In genomic region chr4:57073843-57074242, GRCm38 (mm10) we compare ENCODE assay signal across 27 mouse cellular contexts.
DNase-seq lines count a peak whose midpoint lies in the region; ATAC-seq lines count a peak whose summit lies in the region.
"Had no signal": no experiment of that assay in that cellular context is flagged by ENCODE, and none has a peak within 500 bp of the region (broad histone marks: within the 10 kb centered on the region; RNA-seq: fewer than 3 reads in every experiment).

No protein-coding gene starts in this region.

- intact Hi-C loops in heart, postnatal 14 days (cut with DNase I): no loop called here

- no peak overlapping the region for H3K9ac ChIP-seq in hindbrain, embryonic 15.5 days
- H3K9ac ChIP-seq in hindbrain, embryonic 16.5 days (ENCODE audit: low read depth, low read length): no peak overlapping the region
- H3K9ac ChIP-seq in kidney, embryonic 15.5 days: no peak overlapping the region
- H3K9ac ChIP-seq: forebrain, embryonic 12.5 days; forebrain, postnatal 0 days; heart, embryonic 13.5 days; intestine, embryonic 15.5 days; limb, embryonic 13.5 days; liver, embryonic 12.5 days; midbrain, embryonic 13.5 days; stomach, embryonic 15.5 days had no signal

- H3K4me3 ChIP-seq in hindbrain, embryonic 15.5 days: no peak overlapping the region
- no peak overlapping the region for H3K4me3 ChIP-seq in hindbrain, embryonic 16.5 days (ENCODE audit: low read length)
- H3K4me3 ChIP-seq in kidney, embryonic 15.5 days (replicated peaks): no peak overlapping the region
- H3K4me3 ChIP-seq: erythroblast, embryonic 14.5 days; forebrain, embryonic 12.5 days; heart, embryonic 13.5 days; hindbrain, embryonic 10.5 days; intestine, embryonic 15.5 days; limb, embryonic 13.5 days; liver, embryonic 12.5 days; midbrain, embryonic 13.5 days; stomach, embryonic 15.5 days had no signal

- no peaks in the 10 kb centered on the region for H3K36me3 ChIP-seq in hindbrain, embryonic 15.5 days
- no peaks in the 10 kb centered on the region for H3K36me3 ChIP-seq in hindbrain, embryonic 16.5 days (ENCODE audit: control insufficient read depth, insufficient read depth, low read length)
- H3K36me3 ChIP-seq in kidney, embryonic 15.5 days: no peaks in the 10 kb centered on the region
- H3K36me3 ChIP-seq: forebrain, embryonic 12.5 days; heart, embryonic 13.5 days; hindbrain, embryonic 10.5 days; intestine, embryonic 15.5 days; limb, embryonic 13.5 days; liver, embryonic 12.5 days; midbrain, embryonic 13.5 days had no signal

- 83% methylated on average over 7 of the region's 7 CpGs for WGBS in hindbrain, embryonic 15.5 days
- 77% methylated on average over 7 of the region's 7 CpGs for WGBS in hindbrain, embryonic 16.5 days
- 70% methylated on average over 7 of the region's 7 CpGs for WGBS in kidney, embryonic 15.5 days

- no peak overlapping the region for H3K27ac ChIP-seq in hindbrain, embryonic 15.5 days (replicated peaks)
- H3K27ac ChIP-seq in hindbrain, embryonic 16.5 days (ENCODE audit: low read depth, low read length): no peak overlapping the region
- H3K27ac ChIP-seq in kidney, embryonic 15.5 days: peak overlapping the region; percentile 54; the same call in 1 of the 2 replicates
- H3K27ac ChIP-seq: forebrain, embryonic 12.5 days; heart, embryonic 13.5 days; hindbrain, embryonic 10.5 days; hindbrain, postnatal 0 days; intestine, embryonic 15.5 days; limb, embryonic 13.5 days; liver, embryonic 12.5 days; midbrain, embryonic 13.5 days; stomach, embryonic 15.5 days had no signal

- peak; percentile 54 for DNase-seq in ZHBTc4 (ENCODE audit: low read depth, low spot score)
- peak; percentile 40 to 54 for DNase-seq in kidney, postnatal 25 days
- no peak for DNase-seq in gastrocnemius, postnatal 4 days (ENCODE audit: low spot score in 2 of 2)
- DNase-seq in heart, postnatal 14 days: no peak
- DNase-seq in layer of hippocampus, adult 8-10 months (ENCODE audit: low spot score in 2 of 2): no peak
- DNase-seq: cerebellum, adult 9-11 months; embryo, embryonic 11 days; forebrain, postnatal 0 days; heart, postnatal 10 days; lung, adult 18-20 months; lung, postnatal 4 days; right cerebral cortex, postnatal 14 days had no signal

- no peak overlapping the region for H3K4me2 ChIP-seq in hindbrain, embryonic 15.5 days
- H3K4me2 ChIP-seq in hindbrain, embryonic 16.5 days (ENCODE audit: low read length): no peak overlapping the region
- H3K4me2 ChIP-seq in kidney, embryonic 15.5 days: no peak overlapping the region
- H3K4me2 ChIP-seq: forebrain, embryonic 12.5 days; heart, embryonic 13.5 days; intestine, embryonic 15.5 days; limb, embryonic 13.5 days; liver, embryonic 12.5 days; midbrain, embryonic 13.5 days; stomach, embryonic 15.5 days had no signal

- peaks cover 4% of the 10 kb centered on the region; the same call in 1 of the 2 replicates for H3K4me1 ChIP-seq in hindbrain, embryonic 15.5 days (replicated peaks)
- H3K4me1 ChIP-seq in hindbrain, embryonic 16.5 days (ENCODE audit: control insufficient read depth, insufficient read depth, low read depth, low read length): no peaks in the 10 kb centered on the region
- H3K4me1 ChIP-seq in kidney, embryonic 15.5 days: peaks cover 11% of the 10 kb centered on the region; the same call in 1 of the 2 replicates
- H3K4me1 ChIP-seq: forebrain, embryonic 12.5 days; heart, embryonic 13.5 days had no signal

- ATAC-seq in hindbrain, embryonic 15.5 days (ENCODE audit: low FRiP score, low read depth): 0 out of 2 replicates have a peak, but pooled peaks have one; percentile 31
- no peak for ATAC-seq in hindbrain, embryonic 16.5 days
- no peak; the same call in 1 of the 2 replicates for ATAC-seq in kidney, embryonic 15.5 days (replicated peaks; ENCODE audit: low FRiP score)
- ATAC-seq: activated CD4-positive, CD25-positive, alpha-beta regulatory T cell, adult 4 months; forebrain, postnatal 0 days; hindbrain, postnatal 0 days; intestine, embryonic 15.5 days; liver, embryonic 12.5 days; lung, postnatal 0 days; midbrain, embryonic 13.5 days had no signal

- no peaks in the 10 kb centered on the region for H3K9me3 ChIP-seq in hindbrain, embryonic 15.5 days
- no peaks in the 10 kb centered on the region for H3K9me3 ChIP-seq in hindbrain, embryonic 16.5 days (ENCODE audit: control insufficient read depth, low read length)
- no peaks in the 10 kb centered on the region for H3K9me3 ChIP-seq in kidney, embryonic 15.5 days (replicated peaks)
- H3K9me3 ChIP-seq: forebrain, embryonic 12.5 days; heart, embryonic 13.5 days; hindbrain, embryonic 10.5 days; intestine, embryonic 15.5 days; limb, embryonic 13.5 days; liver, embryonic 12.5 days; midbrain, embryonic 13.5 days; stomach, embryonic 15.5 days had no signal

- H3K27me3 ChIP-seq in hindbrain, embryonic 15.5 days: no peaks in the 10 kb centered on the region
- no peaks in the 10 kb centered on the region for H3K27me3 ChIP-seq in hindbrain, embryonic 16.5 days (replicated peaks; ENCODE audit: control insufficient read depth, insufficient read depth, low read length)
- 0 out of 2 replicates have a peak, but pooled peaks cover 2% of the 10 kb centered on the region for H3K27me3 ChIP-seq in kidney, embryonic 15.5 days
- H3K27me3 ChIP-seq: intestine, embryonic 15.5 days; limb, embryonic 13.5 days; liver, embryonic 12.5 days; midbrain, embryonic 13.5 days; stomach, embryonic 15.5 days had no signal

Comparison
In these comparisons a context has a peak if more than half of its experiments do, and no peak if none do; other contexts are left out.
1. DNase-seq: peak in ZHBTc4 (single experiment) and kidney, postnatal 25 days (2 of 2); none in gastrocnemius, postnatal 4 days (0 of 2), heart, postnatal 14 days (0 of 2) and layer of hippocampus, adult 8-10 months (0 of 2).